In genomic region chr11:114851608-114852310, GRCm38 (mm10) we compare ENCODE assay signal across 8 mouse cellular contexts. TPM values are rescaled to one million over a fixed set of nuclear protein-coding genes. Genes with fewer than 3 reads are reported as not detected.
DNase-seq lines count a peak whose midpoint lies in the region; ATAC-seq and TF ChIP-seq lines count a peak whose summit lies in the region.

No protein-coding gene starts in this region.

- H3K4me1 ChIP-seq in E14TG2a.4 (replicated peaks; ENCODE audit: low read depth, low read length), result peaks cover 52% of the 10 kb centered on the region
- no peaks in the 10 kb centered on the region; the same call in 1 of the 2 replicates for H3K4me1 ChIP-seq in bone marrow, adult 2 months (ENCODE audit: control insufficient read depth, insufficient read depth, low read length)
- no peaks in the 10 kb centered on the region for H3K4me1 ChIP-seq in embryonic fibroblast, embryonic 13.5 days (ENCODE audit: control insufficient read depth, insufficient read depth, low read length)
- peaks cover 21% of the 10 kb centered on the region for H3K4me1 ChIP-seq in heart, embryonic 13.5 days
- H3K4me1 ChIP-seq in kidney, embryonic 16.5 days (ENCODE audit: insufficient read depth, low read length), result peaks cover 60% of the 10 kb centered on the region
- H3K4me1 ChIP-seq in lung, embryonic 16.5 days (replicated peaks; ENCODE audit: control insufficient read depth, insufficient read depth, low read length), result peaks cover 21% of the 10 kb centered on the region; the same call in 1 of the 2 replicates

- ATAC-seq in heart, embryonic 13.5 days (ENCODE audit: extremely low read depth, insufficient number of reproducible peaks, low FRiP score, low TSS enrichment), result no peak
- peak; percentile 36 for ATAC-seq in kidney, embryonic 16.5 days (ENCODE audit: low FRiP score, low TSS enrichment)
- ATAC-seq in lung, embryonic 16.5 days (ENCODE audit: low read depth), result peak; percentile 65

- H3K9me3 ChIP-seq in E14TG2a.4 (ENCODE audit: low read length), result no peaks in the 10 kb centered on the region
- H3K9me3 ChIP-seq in heart, embryonic 13.5 days, result no peaks in the 10 kb centered on the region
- H3K9me3 ChIP-seq in kidney, embryonic 16.5 days (ENCODE audit: low read length), result no peaks in the 10 kb centered on the region
- H3K9me3 ChIP-seq in lung, embryonic 16.5 days (ENCODE audit: control insufficient read depth, low read length), result no peaks in the 10 kb centered on the region

- no peak for TF ChIP-seq POLR2A in bone marrow, adult 2 months (IDR thresholded peaks at IDR 0.05; ENCODE audit: borderline replicate concordance, control insufficient read depth, low read depth, low read length)
- 0 out of 2 replicates have a peak, but pooled peaks have one; percentile 3 for TF ChIP-seq POLR2A in embryonic fibroblast, embryonic 13.5 days (IDR thresholded peaks at IDR 0.05; ENCODE audit: low read depth, low read length)

- WGBS in bone marrow, adult 2 months, result under 1% methylated on average over 65 of the region's 65 CpGs
- under 1% methylated on average over 65 of the region's 65 CpGs for WGBS in heart, embryonic 13.5 days
- under 1% methylated on average over 65 of the region's 65 CpGs for WGBS in kidney, embryonic 16.5 days
- under 1% methylated on average over 64 of the region's 65 CpGs for WGBS in lung, embryonic 16.5 days

- TF ChIP-seq CTCF in E14TG2a.4 (conservative IDR thresholded peaks at IDR 0.05; ENCODE audit: low read length), result no peak
- TF ChIP-seq CTCF in bone marrow, adult 2 months (IDR thresholded peaks at IDR 0.05; ENCODE audit: control insufficient read depth, insufficient read depth, low read length), result no peak
- TF ChIP-seq CTCF in embryonic fibroblast, embryonic 13.5 days (IDR thresholded peaks at IDR 0.05; ENCODE audit: borderline replicate concordance, insufficient read depth, low read length), result no peak

- peaks cover 61% of the 10 kb centered on the region for H3K27me3 ChIP-seq in E14TG2a.4 (ENCODE audit: insufficient read depth, low read length)
- peaks cover 14% of the 10 kb centered on the region for H3K27me3 ChIP-seq in heart, embryonic 13.5 days (replicated peaks)
- no peaks in the 10 kb centered on the region for H3K27me3 ChIP-seq in kidney, embryonic 16.5 days (ENCODE audit: insufficient read depth, low read length)
- no peaks in the 10 kb centered on the region for H3K27me3 ChIP-seq in lung, embryonic 16.5 days (ENCODE audit: control insufficient read depth, insufficient read depth, low read depth, low read length)

- no peaks in the 10 kb centered on the region for H3K36me3 ChIP-seq in E14TG2a.4 (ENCODE audit: insufficient read depth, low read length)
- H3K36me3 ChIP-seq in heart, embryonic 13.5 days, result no peaks in the 10 kb centered on the region
- peaks cover 5% of the 10 kb centered on the region; the same call in 1 of the 2 replicates for H3K36me3 ChIP-seq in kidney, embryonic 16.5 days (ENCODE audit: insufficient read depth, low read length)
- no peaks in the 10 kb centered on the region for H3K36me3 ChIP-seq in lung, embryonic 16.5 days (ENCODE audit: control insufficient read depth, insufficient read depth, low read length)

- H3K4me2 ChIP-seq in heart, embryonic 13.5 days, result peak overlapping the region; percentile 99
- peak overlapping the region; percentile 98 for H3K4me2 ChIP-seq in kidney, embryonic 16.5 days (replicated peaks; ENCODE audit: low read depth, low read length)
- peak overlapping the region; percentile 78 for H3K4me2 ChIP-seq in lung, embryonic 16.5 days (ENCODE audit: low read depth, low read length)

- H3K27ac ChIP-seq in bone marrow, adult 2 months (ENCODE audit: control insufficient read depth, insufficient read depth, low read depth, low read length, poor library complexity), result no peak overlapping the region
- no peak overlapping the region for H3K27ac ChIP-seq in embryonic fibroblast, embryonic 13.5 days (ENCODE audit: insufficient read depth, low read length)
- H3K27ac ChIP-seq in heart, embryonic 13.5 days (replicated peaks), result peak overlapping the region; percentile 84
- peak overlapping the region; percentile 99 for H3K27ac ChIP-seq in kidney, embryonic 16.5 days (ENCODE audit: low read length)
- peak overlapping the region; percentile 90 for H3K27ac ChIP-seq in lung, embryonic 16.5 days (ENCODE audit: low read length)

- DNase-seq in ovary, adult 18-20 months (ENCODE audit: low spot score), result peak; percentile 46
- no peak for DNase-seq in spleen, adult 12 weeks (ENCODE audit: low spot score)

- H3K9ac ChIP-seq in heart, embryonic 13.5 days, result peak overlapping the region; percentile 93
- H3K9ac ChIP-seq in kidney, embryonic 16.5 days (replicated peaks; ENCODE audit: low read length), result peak overlapping the region; percentile 94
- peak overlapping the region; percentile 87 for H3K9ac ChIP-seq in lung, embryonic 16.5 days (ENCODE audit: low read length)

- peak overlapping the region; percentile 86 for H3K4me3 ChIP-seq in E14TG2a.4 (replicated peaks; ENCODE audit: low read length)
- peak overlapping the region; percentile 59 for H3K4me3 ChIP-seq in bone marrow, adult 2 months (replicated peaks; ENCODE audit: control insufficient read depth, low read depth, low read length)
- H3K4me3 ChIP-seq in embryonic fibroblast, embryonic 13.5 days (ENCODE audit: insufficient read depth, low read length), result peak overlapping the region; percentile 55
- H3K4me3 ChIP-seq in heart, embryonic 13.5 days, result peak overlapping the region; percentile 88
- H3K4me3 ChIP-seq in kidney, embryonic 16.5 days (ENCODE audit: low read length), result peak overlapping the region; percentile 68
- H3K4me3 ChIP-seq in lung, embryonic 16.5 days (ENCODE audit: low read length), result peak overlapping the region; percentile 76

RNA-seq across cellular contexts. Expression of gene Gprc5c, which starts 0.8 kb away (rescaled TPM):
- polyA plus RNA-seq in bone marrow, adult 2 months (2011; ENCODE audit: insufficient read depth, insufficient read length, low replicate concordance, missing spikeins), result 1.1 and 1.4 TPM in 2 replicates
- polyA plus RNA-seq in embryonic fibroblast, embryonic 13.5 days (2011; ENCODE audit: insufficient read length, low read depth, missing spikeins), result 6.4 and 9.2 TPM in 2 replicates
- 20.6 and 20.7 TPM in 2 replicates for polyA plus RNA-seq in heart, embryonic 13.5 days (2015; fragmentation: Nextera tagmentation; extraction: Ambion mirVana)
- polyA plus RNA-seq in kidney, embryonic 16.5 days (2015; fragmentation: Nextera tagmentation; extraction: Ambion mirVana), result 153 and 162 TPM in 2 replicates
- polyA plus RNA-seq in lung, embryonic 16.5 days (2015; fragmentation: Nextera tagmentation; extraction: Ambion mirVana), result 30.7 and 33.2 TPM in 2 replicates

RNA-seq across cellular contexts. Expression of gene Cd300a, which starts 38.1 kb away (rescaled TPM):
- 4.7 and 15.1 TPM in 2 replicates for polyA plus RNA-seq in bone marrow, adult 2 months (2011; ENCODE audit: insufficient read depth, insufficient read length, low replicate concordance, missing spikeins)
- 0.84 TPM in 1 of 2 replicates, not detected in the other for polyA plus RNA-seq in embryonic fibroblast, embryonic 13.5 days (2011; ENCODE audit: insufficient read length, low read depth, missing spikeins)
- 0.82 and 1.4 TPM in 2 replicates for polyA plus RNA-seq in heart, embryonic 13.5 days (2015; fragmentation: Nextera tagmentation; extraction: Ambion mirVana)
- 1.8 and 2.2 TPM in 2 replicates for polyA plus RNA-seq in kidney, embryonic 16.5 days (2015; fragmentation: Nextera tagmentation; extraction: Ambion mirVana)
- 1.4 and 1.7 TPM in 2 replicates for polyA plus RNA-seq in lung, embryonic 16.5 days (2015; fragmentation: Nextera tagmentation; extraction: Ambion mirVana)

RNA-seq across cellular contexts. Expression of gene Gpr142, which starts 53.0 kb away (rescaled TPM):
- polyA plus RNA-seq in bone marrow, adult 2 months (2011; ENCODE audit: insufficient read depth, insufficient read length, low replicate concordance, missing spikeins), result not detected in 2 replicates
- polyA plus RNA-seq in embryonic fibroblast, embryonic 13.5 days (2011; ENCODE audit: insufficient read length, low read depth, missing spikeins), result not detected in 2 replicates
- polyA plus RNA-seq in heart, embryonic 13.5 days (2015; fragmentation: Nextera tagmentation; extraction: Ambion mirVana), result not detected in 2 replicates
- not detected in 2 replicates for polyA plus RNA-seq in kidney, embryonic 16.5 days (2015; fragmentation: Nextera tagmentation; extraction: Ambion mirVana)
- polyA plus RNA-seq in lung, embryonic 16.5 days (2015; fragmentation: Nextera tagmentation; extraction: Ambion mirVana), result not detected in 2 replicates

RNA-seq across cellular contexts. Expression of gene Btbd17, which starts 56.0 kb away (rescaled TPM):
- polyA plus RNA-seq in bone marrow, adult 2 months (2011; ENCODE audit: insufficient read depth, insufficient read length, low replicate concordance, missing spikeins), result not detected in 2 replicates
- polyA plus RNA-seq in embryonic fibroblast, embryonic 13.5 days (2011; ENCODE audit: insufficient read length, low read depth, missing spikeins), result not detected in 2 replicates
- 0.24 TPM in 1 of 2 replicates, not detected in the other for polyA plus RNA-seq in heart, embryonic 13.5 days (2015; fragmentation: Nextera tagmentation; extraction: Ambion mirVana)
- polyA plus RNA-seq in kidney, embryonic 16.5 days (2015; fragmentation: Nextera tagmentation; extraction: Ambion mirVana), result 0.47 and 0.54 TPM in 2 replicates
- 0.23 and 0.34 TPM in 2 replicates for polyA plus RNA-seq in lung, embryonic 16.5 days (2015; fragmentation: Nextera tagmentation; extraction: Ambion mirVana)

Comparison
In these comparisons a context has a peak if more than half of its experiments do, and no peak if none do; other contexts are left out.
1. H3K27ac ChIP-seq: peak in heart, embryonic 13.5 days (single experiment), kidney, embryonic 16.5 days (single experiment) and lung, embryonic 16.5 days (single experiment); none in bone marrow, adult 2 months (single experiment) and embryonic fibroblast, embryonic 13.5 days (single experiment).
2. Peak in every context shown above with its lines, with median percentiles within 50 percentile points of each other: H3K4me3 ChIP-seq, H3K4me2 ChIP-seq and H3K9ac ChIP-seq.